ENCODE assay signal across 35 mouse cellular contexts in genomic region chr3:147089716-147090115, GRCm38 (mm10).
"Had no signal": no experiment of that assay in that cellular context is flagged by ENCODE, and none has a peak within 500 bp of the region (broad histone marks: within the 10 kb centered on the region; RNA-seq: fewer than 3 reads in every experiment).

No protein-coding gene starts in this region.

- H3K4me3 ChIP-seq: heart, embryonic 10.5 days; heart, embryonic 12.5 days; heart, embryonic 13.5 days; heart, embryonic 15.5 days; hindbrain, embryonic 10.5 days; hindbrain, embryonic 12.5 days; hindbrain, embryonic 13.5 days; hindbrain, embryonic 15.5 days; intestine, embryonic 15.5 days; kidney, embryonic 15.5 days; layer of hippocampus, adult 2 months had no signal

- ATAC-seq: hindbrain, embryonic 16.5 days; hindbrain, postnatal 0 days; inflammation-experienced regulatory T-cells, adult 6 months; intestine, embryonic 15.5 days; intestine, embryonic 16.5 days; intestine, postnatal 0 days had no signal

- H3K27ac ChIP-seq: heart, embryonic 10.5 days; heart, embryonic 13.5 days; heart, embryonic 15.5 days; hindbrain, embryonic 10.5 days; hindbrain, embryonic 12.5 days; hindbrain, embryonic 13.5 days; hindbrain, embryonic 14.5 days; hindbrain, embryonic 15.5 days; hindbrain, postnatal 0 days; intestine, embryonic 15.5 days; kidney, embryonic 15.5 days; kidney, postnatal 0 days; layer of hippocampus, adult 2 months had no signal

- H3K4me2 ChIP-seq: heart, embryonic 11.5 days; heart, embryonic 12.5 days; heart, embryonic 13.5 days; heart, embryonic 15.5 days; hindbrain, embryonic 12.5 days; hindbrain, embryonic 13.5 days; hindbrain, embryonic 14.5 days; hindbrain, embryonic 15.5 days; intestine, embryonic 15.5 days; kidney, embryonic 15.5 days had no signal

- H3K9me3 ChIP-seq: heart, embryonic 10.5 days; heart, embryonic 12.5 days; heart, embryonic 13.5 days; heart, embryonic 15.5 days; hindbrain, embryonic 10.5 days; hindbrain, embryonic 12.5 days; hindbrain, embryonic 13.5 days; hindbrain, embryonic 15.5 days; intestine, embryonic 15.5 days; kidney, embryonic 15.5 days had no signal

- H3K4me1 ChIP-seq: heart, embryonic 10.5 days; heart, embryonic 15.5 days; intestine, embryonic 15.5 days had no signal

- DNase-seq: heart, postnatal 10 days; heart, postnatal 14 days; heart, postnatal 36 days; heart, postnatal 4 days; kidney, adult 11 months; kidney, adult 18-20 months; kidney, adult 2 months; kidney, adult 8-10 months; kidney, adult 9 months; kidney, postnatal 10 days; kidney, postnatal 14 days; kidney, postnatal 25 days; kidney, postnatal 36 days; kidney, postnatal 4 days; layer of hippocampus, adult 9-11 months; layer of hippocampus, postnatal 36 days had no signal

- H3K9ac ChIP-seq: heart, embryonic 12.5 days; heart, embryonic 13.5 days; heart, embryonic 15.5 days; hindbrain, embryonic 12.5 days; hindbrain, embryonic 13.5 days; hindbrain, embryonic 14.5 days; hindbrain, embryonic 15.5 days; intestine, embryonic 15.5 days; kidney, embryonic 15.5 days had no signal

- H3K27me3 ChIP-seq: heart, embryonic 12.5 days; heart, embryonic 13.5 days; heart, embryonic 15.5 days; hindbrain, embryonic 12.5 days; hindbrain, embryonic 13.5 days; hindbrain, embryonic 15.5 days; intestine, embryonic 15.5 days; kidney, embryonic 15.5 days had no signal

- H3K36me3 ChIP-seq: heart, embryonic 10.5 days; heart, embryonic 12.5 days; heart, embryonic 13.5 days; heart, embryonic 15.5 days; hindbrain, embryonic 10.5 days; hindbrain, embryonic 12.5 days; hindbrain, embryonic 13.5 days; hindbrain, embryonic 15.5 days; intestine, embryonic 15.5 days; kidney, embryonic 15.5 days had no signal
